In the genomic region with DNA sequence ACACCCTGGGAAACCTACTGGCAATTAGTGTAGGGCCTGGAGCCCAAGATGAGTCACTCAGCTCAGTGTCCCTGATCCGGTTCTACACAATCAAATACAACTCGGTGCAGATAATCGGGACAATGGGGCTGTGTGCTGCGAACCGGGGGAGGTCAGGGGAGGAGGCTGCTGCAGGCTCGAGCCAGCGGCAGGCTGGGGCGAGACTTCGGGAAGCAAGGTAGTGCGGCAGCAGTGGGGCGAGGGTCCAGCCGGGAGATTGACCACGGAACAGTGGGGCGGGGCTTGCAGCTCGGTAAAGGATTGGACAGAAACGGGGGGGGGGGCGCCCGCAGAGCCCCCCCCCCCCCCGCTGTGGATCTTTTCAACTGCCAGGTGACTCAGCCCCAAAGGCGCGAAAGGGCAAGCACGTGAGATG, we compare ENCODE assay signal across 8 mouse cellular contexts. TPM values are rescaled to one million over a fixed set of nuclear protein-coding genes. Genes with fewer than 3 reads are reported as not detected.
DNase-seq lines count a peak whose midpoint lies in the region; ATAC-seq and TF ChIP-seq lines count a peak whose summit lies in the region.

No protein-coding gene starts in this region.

- no peaks in the 10 kb centered on the region for H3K27me3 ChIP-seq in thymus, adult 2 months (ENCODE audit: control insufficient read depth, insufficient read depth, low read length)
- H3K27me3 ChIP-seq in limb, embryonic 12.5 days: no peaks in the 10 kb centered on the region
- H3K27me3 ChIP-seq in midbrain, postnatal 0 days (ENCODE audit: insufficient read depth, low read length): no peaks in the 10 kb centered on the region

- peaks cover 14% of the 10 kb centered on the region for H3K36me3 ChIP-seq in thymus, adult 2 months (ENCODE audit: control insufficient read depth, insufficient read depth, low read length)
- H3K36me3 ChIP-seq in limb, embryonic 12.5 days: peaks cover 43% of the 10 kb centered on the region
- H3K36me3 ChIP-seq in midbrain, postnatal 0 days (ENCODE audit: insufficient read depth, low read length): peaks cover 25% of the 10 kb centered on the region

- H3K9ac ChIP-seq in limb, embryonic 12.5 days (replicated peaks): peak overlapping the region; percentile 76
- peak overlapping the region; percentile 61 for H3K9ac ChIP-seq in midbrain, postnatal 0 days (replicated peaks; ENCODE audit: low read length, poor library complexity, severe bottlenecking)

- TF ChIP-seq POLR2A in thymus, adult 2 months (IDR thresholded peaks at IDR 0.05; ENCODE audit: control insufficient read depth, extremely low read depth, insufficient read depth, low read length, poor library complexity): no peak

- no peak for DNase-seq in thymus, adult 2 months
- no peak for DNase-seq in thymus, postnatal 10 days (ENCODE audit: low spot score in 2 of 2)
- DNase-seq in heart, postnatal 4 days: peak; percentile 35
- DNase-seq in midbrain, postnatal 0 days (ENCODE audit: low spot score): peak; percentile 55
- DNase-seq in spleen, postnatal 14 days (ENCODE audit: low spot score in 2 of 2): no peak
- no peak for DNase-seq in spleen, adult 12 weeks (ENCODE audit: low spot score)

- ATAC-seq in limb, embryonic 12.5 days (ENCODE audit: insufficient number of reproducible peaks, insufficient read depth, low FRiP score, low TSS enrichment, low read depth): peak; percentile 34; the same call in 1 of the 2 replicates
- ATAC-seq in midbrain, postnatal 0 days (ENCODE audit: low FRiP score): peak; percentile 61

- 2% methylated on average over 19 of the region's 22 CpGs for WGBS in thymus, adult 2 months
- WGBS in limb, embryonic 12.5 days: under 1% methylated on average over 16 of the region's 22 CpGs
- WGBS in midbrain, postnatal 0 days: 0% methylated on average over 16 of the region's 22 CpGs

- peak overlapping the region; percentile 80 for H3K4me2 ChIP-seq in limb, embryonic 12.5 days
- peak overlapping the region; percentile 72 for H3K4me2 ChIP-seq in midbrain, postnatal 0 days (ENCODE audit: low read depth, low read length, poor library complexity, severe bottlenecking)

- no peak for TF ChIP-seq CTCF in thymus, adult 2 months (IDR thresholded peaks at IDR 0.05; ENCODE audit: borderline replicate concordance, control insufficient read depth, extremely low read depth, insufficient read depth, low read length, poor library complexity)
- TF ChIP-seq CTCF in midbrain, postnatal 0 days (IDR thresholded peaks at IDR 0.05): no peak

- no peaks in the 10 kb centered on the region for H3K9me3 ChIP-seq in limb, embryonic 12.5 days
- H3K9me3 ChIP-seq in midbrain, postnatal 0 days (ENCODE audit: low read length): no peaks in the 10 kb centered on the region

- peaks cover 14% of the 10 kb centered on the region for H3K4me1 ChIP-seq in thymus, adult 2 months (replicated peaks; ENCODE audit: control insufficient read depth, insufficient read depth, low read length)
- peaks cover 2% of the 10 kb centered on the region; the same call in 1 of the 2 replicates for H3K4me1 ChIP-seq in brown adipose tissue, adult 24 weeks (ENCODE audit: control insufficient read depth, insufficient read depth, insufficient read length, low read length)
- peaks cover 31% of the 10 kb centered on the region for H3K4me1 ChIP-seq in limb, embryonic 12.5 days (replicated peaks)
- peaks cover 6% of the 10 kb centered on the region; the same call in 1 of the 2 replicates for H3K4me1 ChIP-seq in midbrain, postnatal 0 days (ENCODE audit: insufficient read depth, low read length)

- peak overlapping the region; percentile 34; the same call in 1 of the 2 replicates for H3K27ac ChIP-seq in thymus, adult 2 months (ENCODE audit: control insufficient read depth, insufficient read depth, low read length)
- no peak overlapping the region for H3K27ac ChIP-seq in brown adipose tissue, adult 24 weeks (replicated peaks; ENCODE audit: low read depth, low read length)
- H3K27ac ChIP-seq in limb, embryonic 12.5 days: peak overlapping the region; percentile 87; the same call in 1 of the 2 replicates
- H3K27ac ChIP-seq in midbrain, postnatal 0 days (ENCODE audit: low read depth, low read length): peak overlapping the region; percentile 68

- peak overlapping the region; percentile 40 for H3K4me3 ChIP-seq in thymus, adult 2 months (ENCODE audit: control insufficient read depth, insufficient read depth, low read length)
- H3K4me3 ChIP-seq in brown adipose tissue, adult 24 weeks (ENCODE audit: insufficient read depth, low read depth, low read length): peak overlapping the region; percentile 14
- peak overlapping the region; percentile 64 for H3K4me3 ChIP-seq in limb, embryonic 12.5 days (replicated peaks)
- H3K4me3 ChIP-seq in midbrain, postnatal 0 days (ENCODE audit: low read depth, low read length): peak overlapping the region; percentile 56

RNA-seq across cellular contexts. Expression of a gene that starts 0.3 kb away (rescaled TPM):
- polyA plus RNA-seq in thymus, adult 2 months (2012; rRNA removed): 10.3 and 12.0 TPM in 2 replicates
- polyA plus RNA-seq in brown adipose tissue, adult 24 weeks (2012; ENCODE audit: insufficient read depth, insufficient read length, missing spikeins): not detected in 2 replicates
- total RNA-seq in heart, postnatal 4 days (2021): 1 to 10 TPM in 1 of 2 experiments, under 1 TPM in 1; 0.91 to 1.1 TPM
- 0.83 and 1.3 TPM in 2 replicates for polyA plus RNA-seq in limb, embryonic 12.5 days (2016; fragmentation: Nextera tagmentation; extraction: Ambion mirVana)
- total RNA-seq in midbrain, postnatal 0 days (2014; rRNA removed): 5.4 and 7.7 TPM in 2 replicates
- polyA plus RNA-seq in midbrain, postnatal 0 days (2015; fragmentation: Nextera tagmentation; extraction: Ambion mirVana): 0.44 and 0.63 TPM in 2 replicates

RNA-seq across cellular contexts. Expression of a gene that starts 10.3 kb away (rescaled TPM):
- polyA plus RNA-seq in thymus, adult 2 months (2012; rRNA removed): 29.0 and 34.2 TPM in 2 replicates
- not detected in 2 replicates for polyA plus RNA-seq in brown adipose tissue, adult 24 weeks (2012; ENCODE audit: insufficient read depth, insufficient read length, missing spikeins)
- 1 to 10 TPM; 1.1 to 1.2 TPM for total RNA-seq in heart, postnatal 4 days (2021)
- 7.5 and 10.0 TPM in 2 replicates for polyA plus RNA-seq in limb, embryonic 12.5 days (2016; fragmentation: Nextera tagmentation; extraction: Ambion mirVana)
- total RNA-seq in midbrain, postnatal 0 days (2014; rRNA removed): 35.7 and 43.9 TPM in 2 replicates
- 91.0 and 98.8 TPM in 2 replicates for polyA plus RNA-seq in midbrain, postnatal 0 days (2015; fragmentation: Nextera tagmentation; extraction: Ambion mirVana)

RNA-seq across cellular contexts. Expression of a gene that starts 13.5 kb away (rescaled TPM):
- polyA plus RNA-seq in thymus, adult 2 months (2012; rRNA removed): 169 and 195 TPM in 2 replicates
- polyA plus RNA-seq in brown adipose tissue, adult 24 weeks (2012; ENCODE audit: insufficient read depth, insufficient read length, missing spikeins): 3.8 and 4.7 TPM in 2 replicates
- total RNA-seq in heart, postnatal 4 days (2021): 1 to 10 TPM; 6.1 to 8.1 TPM
- 5.8 and 7.5 TPM in 2 replicates for polyA plus RNA-seq in limb, embryonic 12.5 days (2016; fragmentation: Nextera tagmentation; extraction: Ambion mirVana)
- 53.9 and 71.2 TPM in 2 replicates for total RNA-seq in midbrain, postnatal 0 days (2014; rRNA removed)
- polyA plus RNA-seq in midbrain, postnatal 0 days (2015; fragmentation: Nextera tagmentation; extraction: Ambion mirVana): 33.7 and 37.6 TPM in 2 replicates

RNA-seq across cellular contexts. Expression of a gene that starts 31.0 kb away (rescaled TPM):
- 24.4 and 25.6 TPM in 2 replicates for polyA plus RNA-seq in thymus, adult 2 months (2012; rRNA removed)
- polyA plus RNA-seq in brown adipose tissue, adult 24 weeks (2012; ENCODE audit: insufficient read depth, insufficient read length, missing spikeins): 5.3 and 8.6 TPM in 2 replicates
- 10 to 100 TPM; 19.1 to 19.9 TPM for total RNA-seq in heart, postnatal 4 days (2021)
- polyA plus RNA-seq in limb, embryonic 12.5 days (2016; fragmentation: Nextera tagmentation; extraction: Ambion mirVana): 38.1 and 40.3 TPM in 2 replicates
- total RNA-seq in midbrain, postnatal 0 days (2014; rRNA removed): 44.7 and 53.4 TPM in 2 replicates
- polyA plus RNA-seq in midbrain, postnatal 0 days (2015; fragmentation: Nextera tagmentation; extraction: Ambion mirVana): 19.2 and 20.0 TPM in 2 replicates

RNA-seq across cellular contexts. Expression of a gene that starts 31.0 kb away (rescaled TPM):
- 213 and 231 TPM in 2 replicates for polyA plus RNA-seq in thymus, adult 2 months (2012; rRNA removed)
- polyA plus RNA-seq in brown adipose tissue, adult 24 weeks (2012; ENCODE audit: insufficient read depth, insufficient read length, missing spikeins): 7.5 and 9.3 TPM in 2 replicates
- 10 to 100 TPM; 22.3 to 22.5 TPM for total RNA-seq in heart, postnatal 4 days (2021)
- polyA plus RNA-seq in limb, embryonic 12.5 days (2016; fragmentation: Nextera tagmentation; extraction: Ambion mirVana): 53.3 and 57.7 TPM in 2 replicates
- 77.7 and 92.7 TPM in 2 replicates for total RNA-seq in midbrain, postnatal 0 days (2014; rRNA removed)
- polyA plus RNA-seq in midbrain, postnatal 0 days (2015; fragmentation: Nextera tagmentation; extraction: Ambion mirVana): 44.6 and 46.4 TPM in 2 replicates

Comparison
In these comparisons a context has a peak if more than half of its experiments do, and no peak if none do; other contexts are left out.
1. DNase-seq: peak in heart, postnatal 4 days (single experiment) and midbrain, postnatal 0 days (single experiment); none in thymus, adult 2 months (single experiment), thymus, postnatal 10 days (0 of 2), spleen, postnatal 14 days (0 of 2) and spleen, adult 12 weeks (single experiment).
2. H3K4me3 ChIP-seq: peak in every context shown above with its lines; median percentile 64 in limb, embryonic 12.5 days; 56 in midbrain, postnatal 0 days; 40 in thymus, adult 2 months; 14 in brown adipose tissue, adult 24 weeks.